Mouse (Mus musculus) spleen, adult 12 weeks (tissue): Measurements from ENCODE around the gene Sh2d6.
"Not testable (repeated sequence)": the region's sequence is repeated elsewhere in the genome, so short reads cannot be mapped to it uniquely, and the experiment has no call there.

Experiments
- DNase-seq: peaks from one replicate; pipeline ENCODE4 v3.0.0; 2022; ENCODE audit warnings: low spot score

Gene Sh2d6

DNA sequence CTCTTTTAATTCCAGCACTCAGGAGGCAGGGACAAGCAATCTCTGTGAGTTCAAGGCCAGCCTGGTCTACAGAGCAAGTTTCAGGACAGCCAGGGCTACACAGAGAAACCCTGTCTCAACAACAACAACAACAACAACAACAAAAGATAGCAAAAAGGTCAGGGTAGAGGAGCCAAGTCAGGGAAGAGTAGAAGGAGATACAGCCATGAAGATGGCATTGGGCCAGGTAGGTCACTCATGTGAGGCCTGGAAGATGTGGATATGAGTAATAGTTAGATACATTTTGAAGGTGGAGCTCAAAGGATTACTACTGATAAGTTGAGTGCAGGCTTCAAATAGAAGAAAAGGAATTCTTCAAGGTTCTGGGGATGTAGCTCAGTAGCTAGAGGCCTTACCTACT is 18.2 kb downstream of the Sh2d6 start:
- DNase-seq, result no peak

DNA sequence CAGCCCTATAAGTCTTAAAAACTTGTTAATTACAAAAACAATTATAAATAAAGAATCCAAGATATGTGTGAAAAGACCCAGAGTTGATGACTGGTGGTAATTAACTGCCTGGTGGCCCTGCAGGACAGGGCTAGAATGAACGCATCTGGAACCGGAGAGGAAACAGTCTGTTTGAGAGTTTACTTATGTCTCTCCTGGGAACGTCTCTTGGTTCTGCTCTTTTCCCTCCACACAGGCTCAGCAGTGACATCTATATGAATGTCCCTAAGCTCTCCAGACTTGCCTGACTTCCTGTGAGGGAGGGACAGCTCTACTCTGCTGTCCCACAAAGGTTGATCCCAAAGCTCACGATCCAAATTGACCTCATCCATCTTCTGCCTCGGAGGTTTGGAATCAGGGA is 22.6 kb downstream of the Sh2d6 start:
- no peak for DNase-seq

DNA sequence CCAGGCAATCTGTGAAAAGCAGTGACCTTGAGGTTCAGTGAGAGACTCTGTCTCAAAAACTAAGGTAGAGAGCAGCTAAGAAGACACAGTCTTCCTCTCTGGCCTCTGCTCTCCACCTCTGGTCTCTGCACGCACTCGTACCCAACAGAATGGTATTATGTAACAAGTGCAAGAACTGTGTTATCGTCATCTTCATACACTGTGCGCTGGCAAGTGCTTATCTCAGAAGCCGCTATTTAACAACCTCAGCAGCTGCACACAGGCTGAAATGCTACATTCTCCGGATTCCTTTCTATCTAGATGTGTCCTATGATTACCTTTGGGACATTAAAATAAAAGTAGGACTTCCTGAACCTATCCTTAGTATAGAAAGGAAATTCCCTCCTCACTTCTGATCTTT is 28.6 kb downstream of the Sh2d6 start:
- no peak for DNase-seq

DNA sequence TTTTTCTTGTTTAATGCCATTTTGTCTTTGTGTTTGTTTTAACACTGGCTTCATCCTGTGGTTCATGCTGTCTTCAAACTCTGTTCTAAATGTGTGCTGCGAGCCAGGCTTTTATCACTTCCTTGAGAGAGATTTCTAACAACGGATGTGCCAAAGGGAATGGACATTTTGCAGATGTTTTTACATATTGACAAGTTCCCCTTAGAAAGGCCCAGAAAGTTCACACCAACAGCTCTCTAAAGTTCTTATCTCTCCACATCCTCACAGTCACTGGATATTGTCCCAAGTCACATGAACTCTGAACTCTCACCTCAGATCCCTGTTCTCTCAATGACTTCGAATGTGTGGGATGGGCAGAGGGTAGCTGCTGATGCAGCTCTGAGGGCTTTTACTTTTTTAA is 30.4 kb downstream of the Sh2d6 start:
- no peak for DNase-seq

DNA sequence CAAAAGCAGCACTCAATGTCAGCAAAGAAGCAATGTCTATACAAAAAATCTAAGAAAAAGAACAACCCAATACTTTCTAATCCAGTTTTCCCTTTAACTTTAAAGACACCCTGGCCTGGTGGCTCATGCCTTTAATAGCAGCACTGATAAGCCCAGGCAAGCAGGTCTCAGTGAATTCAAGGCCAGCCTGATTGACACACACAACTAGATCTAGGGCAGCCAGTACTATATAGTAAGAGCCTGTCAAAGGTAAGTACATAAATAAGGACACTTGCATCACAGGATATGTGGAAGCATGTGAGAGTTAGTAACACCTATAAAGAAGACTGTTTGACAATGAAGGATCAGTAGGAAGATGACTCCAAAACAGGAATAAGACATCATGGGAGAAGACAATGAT is 32.0 kb downstream of the Sh2d6 start:
- DNase-seq, result no peak

DNA sequence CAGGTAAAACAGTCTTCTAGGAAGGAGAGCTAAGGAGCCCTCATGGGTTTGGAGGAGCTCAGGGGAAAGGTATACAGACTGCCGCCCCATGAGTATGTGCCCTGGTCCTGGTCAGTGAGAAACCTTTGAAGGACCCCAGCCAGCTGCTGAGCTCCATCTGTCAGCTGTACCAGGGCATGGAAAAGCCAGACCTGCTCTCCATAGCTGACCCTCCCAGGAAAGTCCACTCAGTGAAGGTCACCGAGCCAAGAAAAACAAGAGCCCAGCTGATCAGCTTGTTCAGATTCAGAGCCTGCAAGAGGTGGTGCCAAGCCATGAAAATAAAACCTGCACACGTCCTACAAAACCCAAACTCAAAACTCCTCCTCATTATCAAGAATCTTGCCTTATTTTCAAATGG is 32.7 kb downstream of the Sh2d6 start:
- no peak for DNase-seq

DNA sequence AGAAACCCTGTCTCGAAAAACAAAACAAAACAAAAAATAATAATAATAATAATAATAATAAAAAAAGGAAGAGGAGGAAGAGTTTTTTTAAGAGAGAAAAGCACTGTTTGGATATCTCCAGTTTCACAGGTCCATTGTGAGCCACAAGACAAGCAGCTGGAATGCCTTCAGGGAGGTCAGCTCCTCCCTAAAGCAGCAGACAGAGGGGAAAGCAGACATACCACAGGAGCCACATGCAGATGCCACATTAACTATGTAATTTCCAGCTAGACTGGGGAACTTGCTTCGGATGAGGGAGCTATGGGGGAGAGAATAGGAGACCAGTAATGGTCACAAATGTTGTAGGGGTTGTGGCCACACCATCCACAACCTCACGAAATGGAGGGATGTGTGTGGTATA is 34.2 kb downstream of the Sh2d6 start:
- DNase-seq, result no peak

DNA sequence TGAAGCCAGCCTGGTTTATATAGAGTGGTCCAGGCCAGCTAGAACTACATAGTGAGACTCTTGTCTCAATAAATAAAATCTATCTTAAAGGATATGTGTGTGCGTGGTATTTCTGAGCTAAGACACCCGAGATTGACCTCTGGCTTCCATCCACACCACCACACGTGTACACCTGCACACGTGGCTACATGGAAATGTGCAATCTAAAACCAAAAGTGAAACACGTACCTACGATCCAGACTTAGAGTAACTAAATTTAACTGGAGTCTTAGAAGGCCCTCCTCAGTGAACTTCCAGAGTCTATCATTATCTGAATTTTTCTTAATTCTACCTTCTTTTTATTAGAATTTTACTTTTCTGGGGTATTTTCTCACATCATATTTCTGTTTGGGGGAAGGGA is 35.2 kb downstream of the Sh2d6 start:
- DNase-seq, result no peak

DNA sequence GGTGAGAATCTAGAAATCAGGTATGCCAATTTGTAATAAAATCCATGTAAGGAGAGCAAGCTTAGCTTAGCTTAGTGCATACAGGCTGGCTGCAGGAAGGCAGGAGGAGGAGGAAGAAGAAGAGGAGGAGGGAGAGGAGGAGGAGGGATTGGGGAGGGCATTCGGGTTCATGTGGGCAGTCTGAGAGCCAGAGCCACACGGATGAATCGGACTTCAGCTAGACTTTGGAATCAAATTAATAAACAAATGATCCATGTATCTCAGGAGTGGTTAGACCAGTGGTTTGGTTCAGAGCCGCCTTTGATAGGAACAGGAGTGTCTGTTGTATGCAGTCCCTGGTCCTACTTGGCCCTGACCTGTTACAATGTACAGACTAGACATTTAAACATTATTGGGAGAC is 36.6 kb downstream of the Sh2d6 start:
- no peak for DNase-seq

DNA sequence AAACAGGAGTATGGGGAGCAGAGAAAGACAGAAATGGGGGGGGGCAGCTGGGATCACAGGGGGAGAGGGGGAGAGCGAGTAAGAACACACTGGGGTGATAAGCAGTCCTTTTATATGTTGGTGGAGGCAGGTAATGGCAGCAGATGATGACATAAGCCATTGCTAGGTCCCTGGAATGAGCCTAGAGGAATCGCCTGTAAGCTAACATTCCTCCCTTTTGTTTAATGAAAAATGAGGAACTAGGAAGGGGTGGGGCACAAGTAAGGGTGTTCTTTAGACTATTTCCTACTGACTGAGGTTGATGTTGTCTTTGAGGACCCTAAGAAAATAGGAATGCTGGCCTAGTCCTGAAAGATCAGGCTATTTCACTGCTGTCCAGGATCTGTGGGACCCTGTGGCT is 39.4 kb downstream of the Sh2d6 start:
- DNase-seq, result no peak

DNA sequence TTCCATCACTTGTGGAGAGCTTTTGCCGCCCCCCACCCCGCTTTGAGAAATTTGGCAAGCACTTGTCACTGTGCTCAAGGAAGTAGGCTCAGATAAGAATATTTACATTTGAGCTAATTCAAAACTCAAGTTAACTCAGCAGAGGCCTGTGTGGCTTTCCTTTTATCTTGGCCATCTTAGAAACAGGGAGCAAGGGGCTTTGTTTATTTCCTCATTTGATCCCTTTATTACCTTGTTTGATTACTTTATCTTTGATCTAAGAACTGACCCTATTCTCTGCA is 41.1 kb downstream of the Sh2d6 start:
- no peak for DNase-seq

DNA sequence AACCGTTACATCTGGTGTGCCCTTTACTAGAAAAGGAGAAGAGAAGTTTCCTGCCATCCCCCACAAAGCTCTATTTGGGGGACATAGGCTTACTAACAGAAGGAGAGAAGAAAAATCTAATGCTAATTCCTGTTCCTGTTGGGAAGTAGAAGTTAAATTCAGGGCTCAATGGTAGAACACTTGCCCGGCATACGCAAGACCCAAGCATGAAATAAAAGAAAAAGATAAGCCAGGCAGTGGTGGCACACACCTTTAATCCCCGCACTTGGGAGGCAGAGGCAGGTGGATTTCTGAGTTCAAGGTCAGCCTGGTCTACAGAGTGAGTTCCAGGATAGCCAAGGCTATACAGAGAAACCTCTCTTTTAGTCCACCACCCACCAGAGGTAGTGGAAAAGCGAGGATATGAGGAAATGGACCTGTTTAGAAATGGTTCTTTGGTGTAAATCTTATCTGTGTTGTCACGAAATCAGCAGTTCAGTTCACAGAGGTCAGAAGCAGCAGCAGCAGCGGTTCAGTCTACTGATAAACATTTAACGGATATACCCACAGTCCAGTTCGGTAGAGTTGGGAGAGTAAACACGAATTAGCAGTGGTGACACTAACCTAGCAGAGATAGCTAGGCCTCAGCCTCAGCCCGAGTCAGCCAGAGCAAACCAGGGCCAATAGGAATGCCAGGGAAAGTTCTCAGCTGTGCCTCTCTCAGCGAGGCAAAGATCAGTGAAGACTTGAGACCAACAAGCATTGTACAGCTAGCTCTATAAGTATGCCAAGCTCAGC is 41.7 kb downstream of the Sh2d6 start:
- no peak for DNase-seq

DNA sequence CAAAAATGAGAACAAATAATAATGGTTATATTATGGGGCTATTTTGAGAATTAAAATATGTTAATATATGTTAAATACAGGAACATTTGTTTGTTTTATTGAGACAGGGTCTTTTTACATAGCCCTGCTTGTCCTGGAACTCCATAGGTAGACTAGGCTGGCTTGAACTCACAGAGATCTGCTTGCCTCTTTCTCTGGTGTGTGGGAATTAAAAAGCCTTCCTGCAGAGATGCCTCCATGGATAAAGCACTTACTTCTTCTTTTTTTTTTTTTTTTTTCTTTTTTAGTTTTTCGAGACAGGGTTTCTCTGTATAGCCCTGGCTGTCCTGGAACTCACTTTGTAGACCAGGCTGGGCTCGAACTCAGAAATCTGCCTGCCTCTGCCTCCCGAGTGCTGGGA is 42.8 kb downstream of the Sh2d6 start:
- not testable (repeated sequence) for DNase-seq

DNA sequence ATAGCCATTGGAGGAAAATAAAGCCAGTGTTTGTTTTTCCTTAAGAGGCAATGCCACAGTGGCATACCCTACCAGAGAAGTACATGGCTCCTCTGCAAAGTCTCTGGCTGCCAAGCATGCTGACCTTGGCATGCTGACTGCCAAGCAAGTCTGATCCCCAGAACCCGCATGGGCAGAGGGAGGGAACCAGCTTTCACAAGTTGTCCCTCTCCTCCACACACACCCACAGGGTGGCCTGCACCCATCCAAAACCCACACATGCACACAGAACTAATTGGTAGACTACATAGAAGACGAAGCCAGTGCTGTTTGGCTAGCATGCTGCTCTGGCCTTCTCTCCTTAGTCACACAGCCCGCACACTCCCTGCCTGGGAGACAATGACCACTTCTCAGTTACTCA is 43.9 kb downstream of the Sh2d6 start:
- DNase-seq, result no peak

DNA sequence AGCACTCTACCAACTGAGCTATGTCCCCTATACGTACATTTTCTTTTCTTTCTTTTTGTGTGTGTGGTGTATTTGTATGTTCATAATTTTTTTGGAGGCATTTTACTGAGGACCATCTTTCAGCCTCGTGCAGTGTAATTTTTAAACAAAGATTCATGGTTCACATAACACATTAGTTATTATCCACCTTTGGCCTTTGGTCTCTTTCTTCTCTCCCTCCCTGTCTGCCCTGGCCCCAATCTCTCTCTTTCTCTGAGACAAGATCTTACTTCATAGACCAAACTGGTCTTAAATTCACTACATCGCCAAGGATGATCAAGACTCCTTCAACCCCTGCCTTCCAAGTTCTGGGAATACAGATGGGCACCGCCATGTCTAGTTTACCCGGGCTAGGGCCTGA is 44.7 kb downstream of the Sh2d6 start:
- no peak for DNase-seq

DNA sequence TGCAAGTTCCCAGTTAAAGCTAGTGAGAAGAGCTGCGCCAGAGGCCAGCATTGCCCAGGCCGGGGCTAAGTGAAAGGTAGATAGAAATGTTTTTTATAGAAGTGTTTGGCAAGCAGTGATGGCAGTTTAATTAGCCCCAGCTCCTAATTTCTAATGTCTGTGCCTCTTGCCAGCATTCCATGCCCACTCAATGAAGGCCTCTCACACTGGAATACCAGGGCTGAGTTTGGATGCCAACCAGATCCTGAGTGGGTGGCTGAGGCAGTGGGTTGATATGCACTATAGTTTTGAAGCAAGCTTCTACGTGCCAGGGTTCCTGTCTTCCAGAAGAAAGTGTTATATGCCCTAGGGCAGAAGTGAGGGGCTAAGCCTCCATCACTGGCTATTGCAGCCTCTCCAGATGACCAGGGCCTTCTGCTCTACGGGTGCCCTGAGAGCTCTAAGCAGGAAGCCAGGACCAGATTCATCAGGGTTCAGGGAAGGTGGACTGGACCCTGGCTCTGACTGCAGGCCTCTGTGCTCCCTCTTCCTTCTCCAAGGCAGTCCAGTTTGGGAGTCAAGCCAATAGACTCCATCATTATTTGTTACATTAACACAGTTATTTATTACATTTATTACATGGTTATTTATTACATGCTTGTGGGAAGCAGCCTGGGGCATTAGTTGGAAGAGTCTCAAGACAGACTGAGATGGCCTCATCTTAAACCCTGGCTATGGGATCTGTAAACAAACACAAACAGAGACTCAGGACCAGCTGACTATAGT is 46.1 kb downstream of the Sh2d6 start:
- DNase-seq, result no peak

DNA sequence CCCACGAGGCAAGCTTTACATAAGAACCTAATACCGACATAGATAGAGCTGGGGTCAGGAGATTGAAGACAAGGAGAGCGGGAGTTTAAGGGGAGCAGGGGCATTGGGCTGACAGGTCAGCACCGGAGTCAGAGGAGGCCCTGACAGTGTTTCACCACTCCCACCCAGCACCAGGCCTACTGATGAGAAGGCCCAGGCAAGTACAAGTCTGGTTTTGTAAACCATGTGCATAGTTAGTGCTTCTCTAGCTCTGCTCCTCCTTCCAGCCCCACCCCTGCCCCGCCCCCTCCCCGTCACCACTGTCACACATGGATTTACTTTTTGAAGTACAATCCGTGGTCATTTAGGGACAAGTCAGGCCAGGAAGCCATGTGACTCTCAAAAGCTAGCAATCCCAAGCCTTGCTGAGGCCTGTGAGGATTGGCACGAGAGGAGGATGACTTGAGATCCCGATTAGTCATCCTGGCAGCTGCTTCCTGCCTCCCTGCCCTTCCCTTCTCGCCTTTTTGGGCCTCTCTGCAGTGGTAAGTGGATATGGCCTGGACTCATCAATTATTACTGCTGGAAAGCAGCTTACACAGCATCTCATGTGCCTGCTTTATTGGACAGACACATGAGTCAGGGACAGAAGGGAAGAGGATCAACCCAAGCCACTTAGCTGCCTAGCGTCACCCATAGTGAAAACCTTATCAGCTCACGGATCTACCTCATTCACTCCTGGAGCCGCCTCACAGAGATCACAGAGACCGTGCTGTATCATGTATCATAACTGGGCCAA is 48.1 kb downstream of the Sh2d6 start:
- no peak for DNase-seq

DNA sequence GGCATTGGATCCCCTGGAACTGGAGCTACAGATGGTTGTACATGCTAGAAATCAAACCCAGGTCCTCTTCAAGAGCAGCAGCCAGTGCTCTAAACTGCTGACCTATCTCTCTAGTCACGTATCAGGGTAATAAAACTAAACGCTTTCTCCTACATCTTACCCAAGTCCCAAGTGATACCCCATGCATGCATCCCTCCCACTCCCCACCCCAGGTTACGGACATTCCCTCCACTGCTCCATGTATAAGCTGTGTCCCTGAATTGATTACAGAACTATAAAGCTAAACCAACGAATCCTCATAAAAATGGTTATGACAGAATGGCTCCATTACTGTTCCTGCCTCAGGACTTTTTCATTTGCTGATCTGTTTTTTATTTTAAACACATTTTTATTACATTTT is 55.3 kb downstream of the Sh2d6 start:
- DNase-seq, result no peak

DNA sequence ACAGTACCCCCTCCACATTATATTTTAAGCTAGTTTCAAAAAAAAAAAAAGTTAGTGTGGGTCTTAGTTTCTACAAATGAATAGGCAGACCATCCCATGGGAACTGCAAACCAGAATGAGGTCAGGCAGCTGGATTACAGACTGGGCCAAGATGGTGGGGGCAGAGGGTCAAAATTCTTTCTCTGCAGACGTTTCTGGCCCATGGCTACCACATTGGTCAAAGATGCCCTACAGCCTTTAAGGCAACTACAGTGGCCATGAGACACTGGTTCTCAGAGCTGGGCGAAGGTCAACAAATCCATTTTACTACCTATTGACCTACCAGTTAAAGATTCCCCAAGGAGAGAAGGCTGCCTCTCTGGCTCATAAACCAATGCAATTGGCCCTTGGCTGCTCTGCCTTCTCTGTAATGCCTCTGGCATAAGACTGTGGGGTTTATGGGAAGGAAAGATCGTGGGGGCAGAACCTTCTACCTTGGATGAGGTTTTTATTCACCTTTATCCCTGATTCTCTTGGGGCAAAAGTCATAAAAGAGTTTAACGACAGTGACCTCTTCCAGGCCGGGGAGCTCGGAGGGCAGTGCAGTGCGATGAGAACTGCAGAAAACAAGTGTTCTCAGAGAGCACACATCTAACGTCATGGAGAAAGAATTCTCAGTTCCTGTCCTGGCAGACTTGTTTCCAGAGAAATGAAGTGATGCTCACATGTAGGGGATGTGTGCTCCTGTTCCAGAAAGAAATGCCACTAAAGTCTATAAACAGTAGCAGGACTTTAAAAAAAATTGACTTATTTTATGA is 55.9 kb downstream of the Sh2d6 start:
- DNase-seq, result no peak
